ENCODE assay signal across 1 mouse cellular context in the genomic region with DNA sequence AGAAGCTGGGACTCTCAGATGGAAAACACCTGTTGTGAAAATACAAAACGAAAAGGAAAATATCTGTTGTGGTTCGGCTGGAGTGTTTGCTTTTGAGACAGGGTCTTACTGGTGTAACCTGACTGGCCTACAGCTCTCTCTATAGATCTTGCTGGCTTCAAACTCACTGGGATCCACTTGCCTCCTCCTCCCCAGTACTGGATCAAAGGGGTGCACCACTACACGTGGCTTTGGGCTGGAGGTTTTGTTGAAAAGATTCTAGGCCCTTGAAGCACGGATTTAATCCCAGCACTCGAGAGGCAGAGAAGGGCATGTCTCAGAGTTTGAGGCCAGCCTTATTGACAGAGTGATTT.
A peak's percentile ranks its signal among the peaks of the same experiment; 100 is the strongest.
TF ChIP-seq lines count a peak whose summit lies in the region.

No protein-coding gene starts in this region.

TF ChIP-seq in CH12.LX, 34 proteins besides CTCF, POLR2A, EP300 and RAD21:
- TF ChIP-seq MAZ (IDR thresholded peaks at IDR 0.05; ENCODE audit: low read depth, low read length): no peak
- TF ChIP-seq JUND (conservative IDR thresholded peaks at IDR 0.05; ENCODE audit: low read depth, low read length): no peak
- TF ChIP-seq MYC (IDR thresholded peaks at IDR 0.05; ENCODE audit: low read depth, low read length): peak; percentile 11; the same call in 1 of the 2 replicates
- no peak for TF ChIP-seq GABPA (IDR thresholded peaks at IDR 0.05; ENCODE audit: insufficient replicate concordance, low read depth, low read length)
- no peak for TF ChIP-seq ELF1 (IDR thresholded peaks at IDR 0.05; ENCODE audit: low read depth, low read length)
- peak; percentile 24 for TF ChIP-seq MAX (IDR thresholded peaks at IDR 0.05; ENCODE audit: low read length)
